Mouse (Mus musculus): ENCODE data around the gene BC107364. TPM values are rescaled to one million over a fixed set of nuclear protein-coding genes. Genes with fewer than 3 reads are reported as not detected.
"Not testable (repeated sequence)": the region's sequence is repeated elsewhere in the genome, so short reads cannot be mapped to it uniquely, and the experiment has no call there.

Gene BC107364
- total RNA-seq, 2 experiments from 2014 or later: 0.50 TPM; not detected in 1

DNA sequence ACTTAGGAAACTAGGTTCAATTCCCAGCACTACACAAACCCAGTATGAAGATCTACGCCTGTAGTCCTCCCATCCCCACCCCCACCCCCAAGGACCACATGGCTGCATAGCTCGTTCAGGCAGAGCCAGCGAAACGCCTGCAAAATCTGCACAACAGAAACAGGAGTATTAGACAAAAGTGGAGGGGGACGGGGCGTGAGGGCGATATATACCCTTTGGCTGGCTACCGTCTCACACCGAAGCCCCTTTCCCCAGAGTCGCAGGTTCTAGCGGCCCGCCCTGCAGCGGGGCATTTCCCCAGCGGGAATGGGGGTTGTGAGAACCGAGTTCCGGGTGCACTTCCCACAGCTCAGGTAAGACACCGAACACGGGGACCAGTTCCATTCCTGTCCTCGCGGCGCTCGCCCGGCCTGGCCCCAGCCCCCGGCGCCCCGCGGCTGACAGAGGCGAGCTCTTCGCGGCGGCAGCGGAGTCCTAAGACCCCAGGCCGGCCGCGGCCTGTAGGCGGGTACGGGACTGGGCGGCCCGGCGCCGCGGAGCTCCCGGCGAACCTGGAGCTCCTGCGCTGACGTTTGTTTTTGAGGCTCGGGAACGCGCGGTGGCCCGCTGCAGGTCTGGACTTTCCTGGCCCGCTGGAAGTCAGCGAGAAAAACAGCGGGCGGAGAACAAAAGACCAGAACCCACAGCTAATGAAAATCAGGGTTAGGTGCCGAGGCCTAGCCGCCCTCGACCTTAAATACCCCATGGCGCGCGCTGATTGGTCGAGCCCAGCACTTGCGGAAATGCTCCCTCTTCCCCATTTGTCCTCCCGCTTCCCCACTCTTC lies 37.8 kb downstream of the BC107364 start:
- DNase-seq: peak; percentile 70

DNA sequence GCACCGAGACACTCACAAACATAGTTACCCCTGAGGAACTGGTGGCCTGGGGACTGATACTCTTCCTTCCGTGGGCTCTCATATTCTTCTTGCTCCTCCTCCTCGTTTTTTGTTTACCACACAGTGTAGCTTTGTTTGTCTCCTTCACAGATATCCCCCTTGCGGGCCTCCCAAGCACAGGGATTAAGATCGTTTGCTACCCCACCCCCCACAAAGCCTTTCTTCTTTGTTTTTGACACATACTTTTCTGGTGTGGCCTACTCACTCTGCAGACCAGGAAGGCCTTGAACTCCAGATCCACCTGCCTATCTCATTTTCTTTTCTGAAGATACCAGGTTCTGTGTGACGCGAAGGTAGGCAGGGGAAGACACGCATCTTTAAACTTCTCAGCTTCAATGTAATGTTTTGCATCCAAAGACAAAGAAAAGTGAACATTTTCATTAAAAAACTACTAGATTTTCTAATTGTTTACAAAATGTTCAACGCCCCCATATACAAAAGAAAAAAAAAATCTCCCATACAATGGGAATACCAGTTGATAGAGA lies 38.5 kb downstream of the BC107364 start:
- no peak for DNase-seq

DNA sequence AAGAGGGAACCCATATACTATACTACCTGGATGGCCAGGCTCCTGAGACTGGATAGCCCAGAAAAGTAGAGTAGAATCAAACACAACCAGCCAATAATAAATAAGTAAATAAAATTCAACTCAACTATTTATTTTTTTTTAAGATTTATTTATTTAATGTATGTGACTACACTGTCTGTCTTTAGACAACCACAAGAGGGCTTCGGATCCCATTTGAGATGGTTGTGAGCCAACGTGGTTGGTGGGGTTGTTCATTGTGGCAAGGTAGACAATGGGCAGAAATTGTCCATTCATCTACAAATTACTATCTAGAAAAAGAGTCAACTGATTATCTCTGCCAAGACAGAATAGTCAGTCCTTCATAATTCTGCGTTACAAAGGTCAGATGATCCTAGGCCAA lies 40.3 kb downstream of the BC107364 start:
- no peak for DNase-seq

DNA sequence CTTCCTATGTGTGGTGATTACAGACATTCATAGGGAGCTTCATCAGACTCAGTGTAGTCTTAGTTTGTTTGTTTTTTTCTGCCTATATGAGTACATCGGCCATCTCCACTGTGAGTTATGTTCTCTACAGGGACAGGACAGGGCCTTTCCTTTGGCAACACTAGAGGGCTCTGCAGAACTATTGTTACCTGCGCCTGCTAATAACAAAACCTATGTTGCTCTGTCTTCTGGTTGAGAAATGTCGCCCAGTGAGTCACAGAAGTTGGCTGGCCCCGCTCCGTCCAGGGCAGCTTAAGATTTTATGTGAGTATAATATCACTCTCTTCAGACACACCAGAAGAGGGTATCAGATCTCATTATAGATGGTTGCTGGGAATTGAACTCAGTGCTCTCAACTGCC lies 41.1 kb downstream of the BC107364 start:
- DNase-seq: no peak

DNA sequence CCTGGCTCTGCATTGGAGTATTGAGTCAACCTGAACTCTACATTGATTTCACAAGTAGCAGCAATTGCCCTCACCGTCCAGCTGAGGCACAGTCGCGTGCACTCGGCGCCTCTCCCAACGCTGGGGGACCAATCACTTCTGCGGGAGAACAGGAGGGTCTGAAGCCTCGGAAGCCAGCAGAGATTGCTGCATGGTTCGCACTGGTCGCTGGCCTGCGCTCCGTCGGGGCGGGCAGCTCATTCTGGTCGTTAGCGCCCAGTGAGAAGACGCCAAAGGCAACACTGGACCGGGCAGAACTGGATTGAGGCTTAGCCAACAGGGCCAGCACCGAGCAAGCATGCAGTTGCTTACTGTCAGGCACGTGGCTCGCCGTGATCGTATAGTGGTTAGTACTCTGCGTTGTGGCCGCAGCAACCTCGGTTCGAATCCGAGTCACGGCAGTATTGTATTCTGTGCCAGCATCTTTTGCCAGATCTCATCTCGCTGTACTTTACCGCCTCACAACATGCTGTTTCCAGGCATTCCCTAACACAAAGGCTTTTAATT lies 42.3 kb downstream of the BC107364 start:
- no peak for DNase-seq

DNA sequence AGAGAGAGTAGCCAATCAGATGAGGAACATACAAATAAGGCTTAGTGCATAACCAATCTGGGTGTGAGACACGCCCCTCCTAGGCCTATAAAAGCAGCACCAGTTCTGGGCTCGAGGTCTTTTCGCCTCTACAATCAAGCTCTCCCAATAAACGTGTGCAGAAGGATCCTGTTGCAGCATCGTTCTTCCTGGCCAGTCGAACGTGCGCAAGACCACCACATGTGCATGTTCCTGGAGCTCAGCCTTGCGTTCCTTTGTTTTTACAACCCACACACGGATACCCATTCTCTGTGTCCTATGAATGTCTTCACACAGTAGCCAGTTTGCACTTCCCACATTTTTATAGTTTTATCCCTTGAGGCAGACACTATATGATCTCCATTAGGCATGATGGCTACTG lies 44.0 kb downstream of the BC107364 start:
- DNase-seq: not testable (repeated sequence)

DNA sequence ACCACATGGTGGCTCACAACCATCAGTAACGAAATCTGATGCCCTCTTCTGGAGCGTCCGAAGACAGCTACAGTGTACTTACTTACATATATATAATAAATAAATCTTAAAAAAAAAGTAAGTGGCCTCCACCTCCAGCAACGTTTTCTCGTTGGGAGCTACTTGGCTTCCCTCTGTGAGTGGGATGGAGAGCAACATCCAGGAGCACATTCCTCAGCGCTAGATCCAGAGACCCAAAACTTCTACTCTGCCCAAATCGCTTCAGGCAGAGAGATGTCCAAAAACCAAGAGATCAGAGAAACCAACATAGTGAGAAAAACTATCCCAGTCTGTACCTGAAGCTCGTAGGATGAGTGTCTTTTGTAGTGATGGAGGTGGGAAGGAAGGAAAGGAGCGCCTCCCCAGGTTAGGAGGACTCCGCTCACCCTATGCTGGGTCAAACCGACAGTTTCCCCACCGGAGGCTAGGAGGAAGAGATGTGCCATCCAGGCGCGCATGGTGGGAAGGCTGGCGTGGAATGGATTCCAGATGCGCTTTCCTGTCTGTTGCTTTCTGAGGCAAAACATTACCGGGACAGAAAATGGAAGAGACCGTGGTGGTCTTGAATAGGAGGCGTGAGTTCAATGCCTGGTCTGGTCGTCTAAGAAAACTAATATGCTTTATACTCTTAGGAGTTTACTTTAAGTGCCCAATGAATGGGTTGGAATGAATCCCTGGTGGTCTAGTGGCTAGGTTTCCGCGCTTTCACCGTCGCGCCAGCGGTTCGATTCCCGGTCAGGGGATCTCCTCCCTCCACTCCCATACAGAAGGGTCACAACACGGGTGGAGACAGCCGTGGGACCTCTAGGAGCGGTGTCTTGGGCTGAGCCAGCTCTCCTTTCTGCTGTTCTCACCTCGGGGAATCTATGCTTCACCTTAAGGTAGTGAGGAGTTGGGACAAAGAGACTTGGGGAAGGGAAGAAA lies 46.3 kb downstream of the BC107364 start:
- DNase-seq: no peak

DNA sequence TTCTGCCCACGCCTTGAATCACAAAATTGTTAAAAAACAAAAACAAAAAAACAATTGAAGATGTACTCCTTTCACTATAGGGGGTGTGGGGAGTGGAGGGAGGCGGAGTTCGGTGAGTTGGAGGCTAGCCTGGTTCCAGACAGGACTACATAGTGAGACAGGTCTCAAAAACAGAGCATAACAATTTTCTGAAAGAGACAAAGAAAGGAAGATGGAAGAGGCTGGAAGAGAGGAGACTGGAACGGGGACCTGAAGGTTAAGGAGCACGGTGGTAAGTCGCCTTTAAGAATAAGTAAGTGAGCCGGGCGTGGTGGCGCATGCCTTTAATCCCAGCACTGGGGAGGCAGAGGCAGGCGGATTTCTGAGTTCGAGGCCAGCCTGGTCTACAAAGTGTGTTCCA lies 47.1 kb downstream of the BC107364 start:
- DNase-seq: no peak

DNA sequence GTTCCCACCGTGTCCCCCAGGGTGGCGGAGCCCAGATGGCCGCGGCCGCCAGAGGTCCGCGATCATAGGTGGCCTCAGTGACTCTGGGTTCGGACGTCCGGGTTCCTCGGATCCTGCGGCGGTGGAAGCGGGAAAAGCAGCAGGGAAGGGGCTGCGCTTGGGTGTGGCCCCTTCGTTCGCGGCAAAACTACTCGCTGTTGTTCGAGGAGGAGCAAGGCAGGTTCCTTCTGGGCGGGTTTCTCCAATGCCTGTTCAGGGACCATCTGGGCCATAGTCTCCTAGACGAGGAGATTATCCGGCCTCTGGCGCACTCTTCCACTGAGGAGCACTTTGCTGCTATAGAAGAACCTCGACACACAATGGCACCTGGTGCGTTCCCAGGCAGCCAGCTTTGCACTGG lies 47.7 kb downstream of the BC107364 start:
- no peak for DNase-seq

DNA sequence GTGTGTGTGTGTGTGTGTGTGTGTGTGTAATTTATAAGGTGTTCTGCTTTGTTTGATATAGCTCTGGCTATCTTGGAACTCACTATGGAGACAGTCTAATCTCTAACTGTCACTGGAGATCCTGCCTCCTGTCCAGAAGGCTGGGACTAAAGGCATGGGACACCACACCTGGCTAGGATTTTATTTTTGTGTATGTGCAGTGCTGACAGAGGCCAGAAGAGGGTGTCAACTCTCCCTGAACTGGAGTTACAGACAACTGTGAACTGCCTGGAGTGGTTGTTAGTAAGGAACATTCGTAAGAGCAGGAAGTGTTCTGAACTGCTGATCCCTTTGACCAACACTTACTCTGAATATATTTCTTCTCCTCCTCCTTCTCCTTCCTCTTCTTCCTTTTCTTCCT lies 49.1 kb downstream of the BC107364 start:
- DNase-seq: no peak

DNA sequence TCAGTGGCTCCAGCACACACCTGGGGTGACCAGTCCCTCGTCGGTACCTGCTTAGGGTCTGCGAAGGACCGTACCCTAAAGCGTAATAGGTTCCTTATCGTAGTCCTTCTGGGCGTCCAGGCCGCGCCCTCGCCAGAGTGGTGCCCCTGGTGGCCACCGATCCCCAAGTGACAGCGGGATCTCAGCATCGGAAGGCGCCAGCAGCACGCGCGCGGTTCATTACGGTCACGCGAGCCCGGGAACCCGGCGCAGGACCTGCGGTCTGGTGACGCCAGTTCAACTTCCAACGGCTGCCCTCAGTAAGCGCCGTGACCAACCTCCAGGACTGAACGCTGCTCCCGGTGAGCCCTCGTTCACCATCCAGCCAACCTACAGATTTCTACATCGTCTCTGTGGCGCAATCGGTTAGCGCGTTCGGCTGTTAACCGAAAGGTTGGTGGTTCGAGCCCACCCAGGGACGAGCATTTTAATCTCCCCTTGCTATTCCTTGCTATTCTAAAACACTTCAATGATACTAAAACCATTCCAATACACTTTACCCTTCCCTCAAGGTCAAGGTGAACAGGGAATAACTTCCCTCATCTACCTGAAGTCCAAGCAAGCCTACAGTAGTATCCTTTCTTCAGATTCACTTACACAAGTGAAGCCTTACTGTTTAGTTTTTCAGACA lies 50.1 kb downstream of the BC107364 start:
- DNase-seq: peak; percentile 12

DNA sequence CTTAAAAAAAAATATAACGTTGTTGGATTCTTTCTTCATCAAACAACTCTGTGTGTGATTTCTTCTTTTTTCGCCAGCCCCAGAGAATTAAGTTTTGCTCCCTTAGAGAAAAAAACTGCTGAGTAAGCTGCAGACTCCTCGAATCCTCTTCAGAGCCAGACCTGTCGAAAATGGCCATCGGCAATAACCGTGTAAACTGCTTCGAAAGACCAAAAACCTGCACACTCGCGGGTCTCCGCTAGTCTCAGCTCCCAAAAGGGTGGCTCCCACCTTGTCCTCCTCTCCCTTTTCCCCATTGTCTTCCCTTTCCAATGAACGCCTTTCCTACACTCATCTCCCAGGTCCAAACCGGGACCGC lies 50.7 kb downstream of the BC107364 start:
- no peak for DNase-seq

DNA sequence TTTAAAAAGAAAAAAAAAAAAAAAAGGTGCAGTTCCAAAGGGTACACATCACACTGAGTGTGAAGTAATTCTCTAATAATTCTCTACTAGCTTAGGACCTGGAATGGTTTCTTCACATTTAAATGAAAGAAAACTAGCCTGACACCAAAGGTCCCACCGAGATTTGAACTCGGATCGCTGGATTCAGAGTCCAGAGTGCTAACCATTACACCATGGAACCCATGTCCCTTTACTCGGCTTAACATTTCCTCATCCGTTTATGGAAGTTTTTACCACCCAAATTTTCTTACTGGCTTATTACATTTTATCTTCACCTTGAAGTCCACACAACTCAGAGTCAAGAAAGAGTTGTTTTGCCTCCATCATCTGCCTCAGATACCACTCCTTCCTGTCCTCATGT lies 53.2 kb downstream of the BC107364 start:
- no peak for DNase-seq

DNA sequence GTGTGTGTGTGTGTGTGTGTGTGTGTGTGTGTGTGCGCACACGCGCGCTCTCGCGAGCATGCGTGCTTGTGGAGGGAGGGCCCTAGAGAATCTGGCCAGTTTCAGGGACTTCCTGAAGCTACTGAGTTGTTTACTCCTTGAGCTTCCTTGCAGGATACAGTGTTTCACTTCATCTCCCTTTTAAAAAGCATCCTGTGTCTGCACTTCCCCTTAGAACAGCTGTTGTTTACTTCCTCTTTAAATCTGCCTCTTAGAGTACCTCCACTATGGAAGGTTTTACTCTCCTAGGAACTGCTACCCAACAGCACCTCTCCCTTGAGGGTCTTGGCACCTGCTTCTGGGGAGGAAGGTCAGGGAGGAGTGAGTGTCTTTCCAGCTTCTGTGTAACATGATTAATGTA lies 55.2 kb downstream of the BC107364 start:
- no peak for DNase-seq

DNA sequence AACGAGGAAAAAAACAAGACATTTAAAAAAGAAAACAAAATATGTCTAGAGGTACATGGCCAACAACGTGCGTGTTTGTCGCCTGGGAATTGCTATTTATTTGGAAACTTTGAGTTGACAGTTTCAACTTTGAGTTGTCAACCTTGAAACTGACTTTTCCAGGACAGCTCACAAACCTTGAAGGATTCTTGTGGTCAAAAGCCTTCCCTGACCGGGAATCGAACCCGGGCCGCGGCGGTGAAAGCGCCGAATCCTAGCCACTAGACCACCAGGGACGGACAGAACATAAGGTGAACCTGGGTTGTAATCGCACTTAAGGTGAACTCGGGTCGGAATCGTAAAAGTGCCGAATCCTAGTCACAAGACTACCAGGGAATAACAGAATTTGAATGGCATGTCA lies 64.9 kb downstream of the BC107364 start:
- not testable (repeated sequence) for DNase-seq

Other genes with a start within 250 kb of the BC107364 start
- 10 to 100 TPM; 18.8 to 20.9 TPM for gene Bola1, start 232.6 kb downstream of the BC107364 start, total RNA-seq (2021)
- gene Hist2h2ab, start 232.4 kb downstream of the BC107364 start, total RNA-seq (2021): 10 to 100 TPM; 25.5 to 29.9 TPM
- 100 to 1,000 TPM; 205 to 211 TPM for gene Hist2h2ac, start 231.4 kb downstream of the BC107364 start, total RNA-seq (2021)
- 1 to 10 TPM; 5.7 to 5.8 TPM for gene Hist2h2be, start 231.2 kb downstream of the BC107364 start, total RNA-seq (2021)
- gene Hist2h3c2, start 213.2 kb downstream of the BC107364 start, total RNA-seq (2021): 100 to 1,000 TPM; 209 to 211 TPM
- gene Hist2h2aa2, start 212.0 kb downstream of the BC107364 start, total RNA-seq (2021): 1,000 to 10,000 TPM; 1,222 to 1,254 TPM
- 10 to 100 TPM; 26.8 to 30.1 TPM for gene Hist2h2aa1, start 206.8 kb downstream of the BC107364 start, total RNA-seq (2021)
- gene Hist2h3c1, start 205.6 kb downstream of the BC107364 start, total RNA-seq (2021): under 1 TPM; 0.16 to 0.81 TPM
- 10 to 100 TPM; 81.1 to 87.3 TPM for gene Hist2h4, start 189.0 kb downstream of the BC107364 start, total RNA-seq (2021)
- gene Hist2h3b, start 183.7 kb downstream of the BC107364 start, total RNA-seq (2021): 100 to 1,000 TPM; 856 to 901 TPM
- 100 to 1,000 TPM; 767 to 799 TPM for gene Hist2h2bb, start 182.6 kb downstream of the BC107364 start, total RNA-seq (2021)
- gene Fcgr1, start 158.3 kb downstream of the BC107364 start, total RNA-seq (2021): under 1 TPM; 0.57 to 0.70 TPM
- 10 to 100 TPM; 95.6 to 97.0 TPM for gene Hfe2, start 72.9 kb upstream of the BC107364 start, total RNA-seq (2021)
- gene Txnip, start 105.7 kb upstream of the BC107364 start, total RNA-seq (2021): 100 to 1,000 TPM; 286 to 331 TPM
- 1 to 10 TPM; 2.5 to 2.9 TPM for gene Gm16253, start 124.7 kb upstream of the BC107364 start, total RNA-seq (2021)
- 10 to 100 TPM; 20.4 to 24.0 TPM for gene Polr3gl, start 141.9 kb upstream of the BC107364 start, total RNA-seq (2021)
- gene Ankrd34a, start 144.3 kb upstream of the BC107364 start, total RNA-seq (2021): 1 to 10 TPM; 1.8 to 3.1 TPM
- gene Lix1l, start 148.8 kb upstream of the BC107364 start, total RNA-seq (2021): 10 to 100 TPM; 53.1 to 56.6 TPM
- 10 to 100 TPM; 56.4 to 57.0 TPM for gene Rbm8a, start 177.6 kb upstream of the BC107364 start, total RNA-seq (2021)
- 10 to 100 TPM; 26.4 to 26.8 TPM for gene Pex11b, start 183.1 kb upstream of the BC107364 start, total RNA-seq (2021)
- gene Gm42957, start 183.2 kb upstream of the BC107364 start, total RNA-seq (2021): under 1 TPM; 0.18 to 0.21 TPM
- gene Itga10, start 193.3 kb upstream of the BC107364 start, total RNA-seq (2021): 1 to 10 TPM; 1.0 to 1.3 TPM
- gene Ankrd35, start 217.8 kb upstream of the BC107364 start, total RNA-seq (2021): under 1 TPM; 0.14 to 0.19 TPM
- 10 to 100 TPM; 23.6 to 27.3 TPM for gene Pias3, start 244.1 kb upstream of the BC107364 start, total RNA-seq (2021)

All from heart, postnatal 4 days (tissue).